Mouse (Mus musculus) heart, postnatal 0 days (tissue): Measurements from ENCODE around the gene Jmjd4.

ENCODE experiments used
- CTCF ChIP-seq: IDR thresholded peaks from 2 replicates; pipeline ENCODE4 v1.5.1; 2016; ENCODE audit warnings: antibody characterized with exemption, control low read depth, low read depth
- EP300 ChIP-seq: IDR thresholded peaks from 2 replicates; pipeline ENCODE4 v1.6.1; 2016; ENCODE audit warnings: antibody characterized with exemption, low read depth

DNA sequence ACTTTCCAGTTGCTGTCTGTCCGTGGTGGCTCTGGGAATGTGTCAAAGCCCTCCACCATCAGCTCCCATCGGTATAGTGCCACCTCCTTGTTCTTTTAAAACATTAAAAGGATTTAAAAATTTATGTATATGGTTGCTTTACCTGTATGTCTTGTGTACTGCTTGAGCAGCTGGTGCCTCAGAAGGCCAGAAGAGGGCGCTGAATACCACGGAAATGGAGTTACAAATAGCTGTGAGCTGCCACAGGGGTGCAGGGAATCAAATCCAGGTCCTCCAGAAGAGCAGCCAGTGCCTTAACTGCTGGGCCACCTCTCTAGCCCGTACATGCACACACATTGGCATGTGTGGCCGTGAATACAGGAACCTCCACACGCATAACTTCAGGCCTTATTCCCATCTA lies 47.9 kb downstream of the Jmjd4 start:
- TF ChIP-seq CTCF (no peak), EP300 (no peak)
